Mouse (Mus musculus): Measurements from ENCODE around the gene Ift27. TPM values are rescaled to one million over a fixed set of nuclear protein-coding genes. Genes with fewer than 3 reads are reported as not detected.

The Ift27 gene
- 59.6 and 69.9 TPM in 2 replicates for polyA plus RNA-seq (2015; fragmentation: Nextera tagmentation; extraction: Ambion mirVana)

DNA sequence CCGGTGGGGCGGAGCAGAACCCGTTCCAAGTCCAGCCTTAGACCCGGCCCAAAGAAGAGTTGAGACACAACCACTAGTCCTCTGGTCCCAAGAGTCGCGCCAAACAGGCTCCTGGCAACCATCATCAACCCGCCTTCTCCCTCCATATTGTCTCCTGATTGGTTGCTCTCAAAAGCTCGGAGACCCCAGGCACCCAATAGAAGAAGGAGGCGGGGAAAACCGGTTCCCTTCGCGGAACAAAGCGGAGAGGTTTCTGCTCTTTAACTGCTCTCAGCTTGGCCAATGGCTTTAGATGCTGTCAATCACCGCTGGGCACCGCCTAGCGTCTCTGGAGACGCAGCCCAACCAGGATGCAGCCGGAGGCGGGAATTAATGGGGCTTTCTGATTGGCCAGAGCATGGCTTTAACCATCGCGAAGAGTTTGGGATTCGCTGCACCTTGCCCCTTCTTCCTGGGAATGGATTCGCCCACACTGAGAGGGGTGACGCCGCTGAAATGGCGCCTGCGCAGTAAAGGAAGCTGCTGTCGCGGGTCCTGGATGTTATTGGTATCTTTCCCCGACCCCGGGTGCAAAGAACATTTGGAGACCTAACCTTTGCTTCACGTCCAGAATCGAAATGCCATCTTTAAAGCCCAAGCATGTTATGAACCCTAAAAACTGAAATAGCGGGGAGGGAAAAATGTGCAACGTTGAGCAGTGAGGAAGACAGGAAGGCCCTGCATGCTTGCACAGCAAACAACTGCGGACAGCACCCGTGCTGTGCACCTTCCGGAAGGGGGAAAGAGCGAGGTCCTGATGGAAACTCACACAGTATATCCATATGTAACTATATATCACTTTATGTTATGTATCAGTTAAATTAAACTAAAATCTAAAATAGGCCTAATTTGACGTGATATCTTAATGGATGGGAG is at the start of gene Ift27:
Gene Ift27 (minus strand): TSS at position 136 of the 915 bp plus-strand sequence.

DNA sequence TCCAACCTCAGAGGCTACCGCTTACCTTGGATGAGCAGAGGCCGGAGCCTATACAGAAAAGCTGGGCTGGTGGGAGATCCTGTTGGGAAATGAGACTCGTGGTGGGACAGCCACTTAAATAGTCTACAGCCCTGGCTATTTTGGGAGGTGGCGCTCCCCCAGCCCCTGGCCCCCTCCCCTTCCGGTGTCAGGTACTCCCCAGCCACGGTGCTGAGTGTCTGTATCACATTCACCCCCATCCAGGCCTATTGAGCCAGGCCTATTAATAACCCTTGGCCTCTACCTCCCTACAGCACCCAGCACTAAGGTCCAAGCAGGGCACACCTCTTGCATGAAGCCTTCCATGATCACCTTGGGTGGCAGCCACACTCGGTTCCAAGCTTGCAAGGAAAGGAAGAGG is 32.4 kb upstream of the Ift27 start, which contains the start of gene Pvalb:
Gene Pvalb (minus strand): TSS at position 89 of the 400 bp plus-strand sequence.

DNA sequence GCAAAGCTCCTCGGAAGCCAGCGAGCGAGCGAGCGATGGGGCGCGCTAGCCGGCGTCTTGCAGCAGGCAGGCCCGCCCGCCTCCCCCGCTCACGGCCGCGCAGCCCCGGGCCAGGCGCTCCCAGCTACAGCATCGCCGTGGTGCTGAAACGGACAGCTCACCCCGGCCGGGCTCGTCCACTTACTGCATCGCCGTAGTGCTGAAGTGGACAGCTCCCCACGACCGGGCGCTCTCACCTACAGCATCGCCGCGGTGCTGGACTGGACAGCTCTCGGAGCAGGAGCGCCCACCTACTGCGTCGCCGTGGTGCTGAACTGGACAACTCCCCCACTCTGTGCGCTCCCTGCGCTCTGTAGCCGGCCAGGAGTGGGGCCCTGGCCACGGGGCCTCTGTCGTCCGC is 54.2 kb downstream of the Ift27 start, which contains the start of gene Cacng2:
Gene Cacng2 (minus strand): TSS at position 325 of the 400 bp plus-strand sequence.

Other genes starting within 250 kb of the Ift27 start
- gene Txn2, start 245.1 kb downstream of the Ift27 start, polyA plus RNA-seq (2015; fragmentation: Nextera tagmentation; extraction: Ambion mirVana) = 154 and 174 TPM in 2 replicates
- 0.45 and 0.73 TPM in 2 replicates for gene Foxred2, start 217.4 kb downstream of the Ift27 start, polyA plus RNA-seq (2015; fragmentation: Nextera tagmentation; extraction: Ambion mirVana)
- 104 and 118 TPM in 2 replicates for gene Eif3d, start 203.3 kb downstream of the Ift27 start, polyA plus RNA-seq (2015; fragmentation: Nextera tagmentation; extraction: Ambion mirVana)
- 0.06 TPM in 1 of 2 replicates, not detected in the other for gene Cacng2, start 54.1 kb downstream of the Ift27 start, polyA plus RNA-seq (2015; fragmentation: Nextera tagmentation; extraction: Ambion mirVana)
- gene Pvalb, start 32.3 kb upstream of the Ift27 start, polyA plus RNA-seq (2015; fragmentation: Nextera tagmentation; extraction: Ambion mirVana) = 0.85 and 0.95 TPM in 2 replicates
- 34.8 and 39.4 TPM in 2 replicates for gene Ncf4, start 70.7 kb upstream of the Ift27 start, polyA plus RNA-seq (2015; fragmentation: Nextera tagmentation; extraction: Ambion mirVana)
- 0.65 and 1.4 TPM in 2 replicates for gene Csf2rb2, start 131.6 kb upstream of the Ift27 start, polyA plus RNA-seq (2015; fragmentation: Nextera tagmentation; extraction: Ambion mirVana)
- gene Csf2rb, start 151.6 kb upstream of the Ift27 start, polyA plus RNA-seq (2015; fragmentation: Nextera tagmentation; extraction: Ambion mirVana) = 2.3 and 4.9 TPM in 2 replicates
- gene Tex33, start 221.8 kb upstream of the Ift27 start, polyA plus RNA-seq (2015; fragmentation: Nextera tagmentation; extraction: Ambion mirVana) = not detected in 2 replicates
- 17.1 and 22.4 TPM in 2 replicates for gene Tst, start 231.8 kb upstream of the Ift27 start, polyA plus RNA-seq (2015; fragmentation: Nextera tagmentation; extraction: Ambion mirVana)
- gene Mpst, start 232.3 kb upstream of the Ift27 start, polyA plus RNA-seq (2015; fragmentation: Nextera tagmentation; extraction: Ambion mirVana) = 2.5 and 3.0 TPM in 2 replicates

All from urinary bladder, postnatal 0 days (tissue).